Mouse (Mus musculus) embryonic facial prominence, embryonic 11.5 days (tissue): ENCODE data around the gene Rest. TPM values are rescaled to one million over a fixed set of nuclear protein-coding genes. Genes with fewer than 3 reads are reported as not detected.

Source experiments
- ATAC-seq: fragments of 200-750 bp; cut with Nextera tagmentation; replicated peaks from 2 replicates; pipeline ENCODE4 v1.8.0; 2017; ENCODE audit warnings: low read depth; ENCODE audit not compliant: insufficient number of reproducible peaks, low FRiP score, low TSS enrichment
- DNase-seq: peaks from one replicate; pipeline ENCODE4 v3.0.0-alpha.2; 2015; ENCODE audit warnings: low spot score
- H3K27ac ChIP-seq: fragments of 300-500 bp; sonication (generic); replicated peaks from 2 replicates; pipeline ENCODE4 v1.5.1; 2014; ENCODE audit warnings: mild to moderate bottlenecking, low read depth, low read length, control low read depth
- H3K27me3 ChIP-seq: fragments of 300-500 bp; sonication (generic); 2 replicates; pipeline ENCODE4 v1.6.1; 2014; ENCODE audit warnings: mild to moderate bottlenecking, low read length, moderate library complexity, mixed read lengths; ENCODE audit not compliant: control insufficient read depth, insufficient read depth
- H3K36me3 ChIP-seq: fragments of 300-500 bp; sonication (generic); replicated peaks from 2 replicates; pipeline ENCODE4 v1.6.1; 2014; ENCODE audit warnings: low read depth, mild to moderate bottlenecking, low read length, moderate library complexity, mixed read lengths; ENCODE audit not compliant: control insufficient read depth, insufficient read depth
- H3K4me1 ChIP-seq: fragments of 300-500 bp; sonication (generic); 2 replicates; pipeline ENCODE4 v1.6.1; 2014; ENCODE audit warnings: low read length, mixed read lengths; ENCODE audit not compliant: control insufficient read depth, insufficient read depth
- H3K4me2 ChIP-seq: fragments of 300-500 bp; sonication (generic); 2 replicates; pipeline ENCODE4 v1.6.1; 2014; ENCODE audit warnings: low read depth, mild to moderate bottlenecking, control low read depth, low read length, moderate library complexity
- H3K4me3 ChIP-seq: fragments of 300-500 bp; sonication (generic); 2 replicates; pipeline ENCODE4 v1.5.1; 2014; ENCODE audit warnings: low read depth, low read length, control low read depth
- H3K9ac ChIP-seq: fragments of 300-500 bp; sonication (generic); replicated peaks from 2 replicates; pipeline ENCODE4 v1.6.1; 2014; ENCODE audit warnings: mild to moderate bottlenecking, control low read depth, low read length
- H3K9me3 ChIP-seq: fragments of 300-500 bp; sonication (generic); replicated peaks from 2 replicates; pipeline ENCODE4 v1.6.1; 2016; ENCODE audit warnings: mild to moderate bottlenecking, low read length, inconsistent platforms, mixed read lengths; ENCODE audit not compliant: control insufficient read depth
- WGBS: fragments of 180-500 bp; shearing (Covaris S2); extraction: QIAGEN DNeasy Blood & Tissue Kit; methylation state at CpG from one replicate; pipeline ENCODE4 v1.1.7; 2014; 5-methylcytosine and 5-hydroxymethylcytosine counted together
- polyA plus RNA-seq: library from polyadenylated mRNA; unstranded; fragments of >200 nt; fragmentation: Nextera tagmentation; extraction: Ambion mirVana; gene quantifications from 2 replicates; pipeline ENCODE4 v1.2.1, GENCODE M21; 2014

Rest gene
- polyA plus RNA-seq, 1 experiment from 2014 or later = 52.2 TPM

DNA sequence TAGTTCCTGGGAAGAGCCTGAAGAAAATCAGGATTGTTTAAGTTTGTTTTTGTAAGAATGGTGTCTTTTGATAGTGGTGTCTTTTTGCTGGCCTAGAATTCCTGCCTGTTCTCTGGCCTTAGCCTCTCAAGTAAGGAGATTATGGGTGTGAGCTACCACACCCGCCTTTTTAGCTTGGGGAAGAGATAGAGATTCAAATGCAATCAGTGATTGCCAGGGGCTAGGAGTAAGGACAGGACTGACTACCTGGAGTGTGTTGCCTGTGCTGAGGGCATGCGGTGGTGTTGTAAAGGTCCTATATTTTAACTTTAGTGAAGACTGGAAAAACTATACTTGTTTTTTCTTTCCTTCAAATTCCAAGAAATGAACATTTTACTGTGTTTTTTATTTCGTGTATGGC is 10.9 kb upstream of the Rest start:
- DNase-seq (no peak), ATAC-seq (no peak)
- Histone ChIP-seq H3K9me3 (no peaks in the 10 kb centered on the region), H3K4me1 (no peaks in the 10 kb centered on the region), H3K27ac (no peak overlapping the region), H3K4me2 (no peak overlapping the region), H3K36me3 (no peaks in the 10 kb centered on the region), H3K4me3 (no peak overlapping the region), H3K9ac (no peak overlapping the region), H3K27me3 (no peaks in the 10 kb centered on the region)
- WGBS = 61% methylated on average over 3 of the region's 3 CpGs

- no peaks in the 10 kb centered on the region for H3K36me3 ChIP-seq
- H3K27me3 ChIP-seq = no peaks in the 10 kb centered on the region
- WGBS = 84% methylated on average over 3 of the region's 3 CpGs
- H3K4me1 ChIP-seq = no peaks in the 10 kb centered on the region
- H3K4me3 ChIP-seq = no peak overlapping the region
- H3K9me3 ChIP-seq = no peaks in the 10 kb centered on the region
- H3K27ac ChIP-seq = no peak overlapping the region
- ATAC-seq = no peak
- H3K4me2 ChIP-seq = no peak overlapping the region
- no peak for DNase-seq
- no peak overlapping the region for H3K9ac ChIP-seq
Measured at GRCm38 (mm10) chr5:77257603-77258002, 7.7 kb upstream of the Rest start.

GRCm38 (mm10) chr5:77259315-77259714 is 6.0 kb upstream of the Rest start:
- Histone ChIP-seq H3K9me3 (no peaks in the 10 kb centered on the region), H3K36me3 (no peaks in the 10 kb centered on the region), H3K4me3 (no peak overlapping the region), H3K9ac (no peak overlapping the region), H3K4me1 (no peaks in the 10 kb centered on the region), H3K4me2 (no peak overlapping the region), H3K27ac (no peak overlapping the region), H3K27me3 (no peaks in the 10 kb centered on the region)
- DNase-seq = no peak
- no peak for ATAC-seq

- no peak overlapping the region for H3K4me3 ChIP-seq
- H3K27me3 ChIP-seq = no peaks in the 10 kb centered on the region
- no peaks in the 10 kb centered on the region for H3K4me1 ChIP-seq
- H3K4me2 ChIP-seq = no peak overlapping the region
- no peak overlapping the region for H3K9ac ChIP-seq
- no peak for ATAC-seq
- no peak overlapping the region for H3K27ac ChIP-seq
- no peaks in the 10 kb centered on the region for H3K9me3 ChIP-seq
- H3K36me3 ChIP-seq = no peaks in the 10 kb centered on the region
- DNase-seq = no peak
- 47% methylated on average over 6 of the region's 6 CpGs for WGBS
Measured at GRCm38 (mm10) chr5:77260141-77260540, 5.2 kb upstream of the Rest start.

DNA sequence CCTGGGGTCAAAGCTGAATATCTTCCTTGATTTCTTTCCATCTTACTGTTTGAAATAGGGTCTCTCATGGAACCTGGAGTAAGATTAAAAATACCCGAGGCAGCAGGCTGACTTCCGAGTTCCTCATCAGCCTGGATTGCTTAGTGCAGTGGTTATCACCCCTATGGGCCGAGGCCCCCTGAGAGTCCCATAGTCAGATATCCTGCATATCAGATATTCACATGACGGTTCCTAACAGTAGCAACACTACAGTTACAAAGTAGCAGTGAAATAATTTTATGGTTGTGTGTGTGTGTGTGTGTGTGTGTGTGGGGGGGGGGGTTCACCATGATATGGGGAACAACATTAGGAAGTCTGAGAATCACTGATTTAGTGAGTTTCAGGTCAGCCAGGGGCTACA is 4.2 kb upstream of the Rest start:
- no peaks in the 10 kb centered on the region for H3K4me1 ChIP-seq
- H3K36me3 ChIP-seq = no peaks in the 10 kb centered on the region
- no peak for ATAC-seq
- H3K9ac ChIP-seq = no peak overlapping the region
- H3K27me3 ChIP-seq = no peaks in the 10 kb centered on the region
- 80% methylated on average over 4 of the region's 4 CpGs for WGBS
- H3K4me2 ChIP-seq = no peak overlapping the region
- no peaks in the 10 kb centered on the region for H3K9me3 ChIP-seq
- DNase-seq = no peak
- H3K4me3 ChIP-seq = no peak overlapping the region
- no peak overlapping the region for H3K27ac ChIP-seq

DNA sequence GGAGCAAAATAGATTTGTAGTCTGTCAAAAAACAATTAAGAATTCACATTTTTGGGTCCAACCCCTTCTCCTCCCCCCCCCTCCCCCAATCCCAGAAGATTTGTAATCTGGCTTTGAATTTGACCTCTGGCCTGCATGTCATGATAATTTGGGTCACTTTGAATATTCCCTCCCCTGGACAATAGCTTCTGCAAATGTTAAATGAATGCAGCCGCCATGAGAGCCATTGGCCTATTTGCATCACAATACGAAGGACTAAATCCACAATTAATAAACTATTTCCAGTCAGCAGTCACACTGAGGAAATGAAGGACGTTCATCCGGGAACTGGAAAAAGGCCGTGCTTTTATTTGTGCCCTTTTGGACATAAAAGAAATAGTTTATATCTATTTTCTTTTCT is 3.2 kb upstream of the Rest start:
- no peak overlapping the region for H3K4me3 ChIP-seq
- ATAC-seq (no peak), DNase-seq (no peak)
- no peaks in the 10 kb centered on the region for H3K9me3 ChIP-seq
- H3K4me2 ChIP-seq = no peak overlapping the region
- no peak overlapping the region for H3K27ac ChIP-seq
- no peak overlapping the region for H3K9ac ChIP-seq
- WGBS = 64% methylated on average over 5 of the region's 5 CpGs
- H3K4me1 ChIP-seq = no peaks in the 10 kb centered on the region
- H3K27me3 ChIP-seq = no peaks in the 10 kb centered on the region
- no peaks in the 10 kb centered on the region for H3K36me3 ChIP-seq

GRCm38 (mm10) chr5:77265671-77266065 is 377 bp downstream of the Rest start:
- Histone ChIP-seq H3K27ac (peak overlapping the region; percentile 97), H3K27me3 (no peaks in the 10 kb centered on the region), H3K9me3 (no peaks in the 10 kb centered on the region), H3K4me3 (peak overlapping the region; percentile 100), H3K36me3 (peaks cover 4% of the 10 kb centered on the region), H3K4me2 (peak overlapping the region; percentile 58), H3K4me1 (no peaks in the 10 kb centered on the region), H3K9ac (peak overlapping the region; percentile 96)
- DNase-seq = peak; percentile 76
- WGBS = 3% methylated on average over 28 of the region's 53 CpGs
- ATAC-seq = peak; percentile 78

DNA sequence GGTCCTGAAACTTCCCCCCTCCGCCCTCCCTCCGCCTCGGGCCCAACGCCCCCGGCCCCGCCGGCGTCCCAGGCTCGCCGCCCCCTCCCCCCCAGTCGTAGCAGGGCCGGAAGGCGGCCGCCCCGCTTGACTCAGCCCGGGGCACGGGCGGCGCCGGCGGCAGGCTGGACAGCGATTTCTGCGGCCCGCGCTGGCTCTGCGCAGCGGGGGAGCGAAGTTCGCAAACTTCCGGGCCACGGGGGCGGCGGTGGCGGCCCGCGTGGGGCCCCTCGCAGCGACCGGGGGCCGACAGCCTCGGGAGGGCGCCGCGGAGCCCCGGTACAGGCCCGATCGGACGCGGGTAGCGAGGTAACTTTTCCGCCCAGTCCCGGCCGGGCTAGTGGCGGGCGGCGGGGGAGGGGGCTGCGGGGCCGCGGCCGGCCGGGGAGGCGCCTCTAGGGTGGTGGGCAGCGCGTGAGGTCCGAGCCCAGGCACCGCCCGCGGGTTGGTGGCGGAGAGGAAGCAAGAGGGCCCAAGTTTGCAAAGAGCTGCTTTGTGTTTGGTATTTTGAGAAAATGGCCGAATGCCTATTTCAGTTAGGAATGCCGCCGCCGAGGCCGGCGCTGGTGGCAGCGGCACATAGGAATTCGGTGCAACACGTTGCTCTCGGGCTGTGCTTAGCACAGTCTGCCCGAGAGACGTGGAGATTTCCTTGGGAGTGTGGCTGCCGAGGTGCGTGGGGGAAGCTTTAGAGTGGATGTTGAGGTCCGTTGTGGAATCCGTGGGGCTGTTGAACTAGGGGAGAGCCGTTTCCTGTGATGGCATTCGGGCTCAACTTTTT is 985 bp downstream of the Rest start:
- DNase-seq (peak; percentile 76), ATAC-seq (peak; percentile 56)
- Histone ChIP-seq H3K27me3 (no peaks in the 10 kb centered on the region), H3K4me3 (peak overlapping the region; percentile 100), H3K4me2 (peak overlapping the region; percentile 58), H3K9me3 (no peaks in the 10 kb centered on the region), H3K9ac (peak overlapping the region; percentile 96), H3K27ac (peak overlapping the region; percentile 97), H3K36me3 (peaks cover 4% of the 10 kb centered on the region), H3K4me1 (no peaks in the 10 kb centered on the region)
- under 1% methylated on average over 58 of the region's 87 CpGs for WGBS
